Mouse (Mus musculus): ENCODE measurements around the gene Hsph1.

Gene Hsph1

GRCm38 (mm10) chr5:149636075-149636920 is at the start of gene Hsph1:
Gene Hsph1 (minus strand): TSS chr5:149636376.
- DNase-seq (ENCODE audit: low spot score in 2 of 2) = peak; percentile 99

GRCm38 (mm10) chr5:149680946-149681345 is 44.8 kb upstream of the Hsph1 start:
- DNase-seq (ENCODE audit: low spot score in 2 of 2) = no peak

GRCm38 (mm10) chr5:149679886-149680285 is 43.7 kb upstream of the Hsph1 start:
- DNase-seq (ENCODE audit: low spot score in 2 of 2) = no peak

GRCm38 (mm10) chr5:149679362-149679761 is 43.2 kb upstream of the Hsph1 start:
- no peak for DNase-seq (ENCODE audit: low spot score in 2 of 2)

- DNase-seq (ENCODE audit: low spot score in 2 of 2) = no peak
Observed at GRCm38 (mm10) chr5:149678990-149679348, 42.8 kb upstream of the Hsph1 start.

- DNase-seq (ENCODE audit: low spot score in 2 of 2) = peak; percentile 69 to 74
Observed at GRCm38 (mm10) chr5:149678100-149678989, 42.2 kb upstream of the Hsph1 start, which contains the start of gene B3glct. Gene B3glct (plus strand): TSS chr5:149678230.

GRCm38 (mm10) chr5:149677196-149677595 is 41.0 kb upstream of the Hsph1 start:
- no peak for DNase-seq (ENCODE audit: low spot score in 2 of 2)

GRCm38 (mm10) chr5:149663417-149663816 is 27.2 kb upstream of the Hsph1 start:
- DNase-seq (ENCODE audit: low spot score in 2 of 2) = no peak

GRCm38 (mm10) chr5:149662980-149663379 is 26.8 kb upstream of the Hsph1 start:
- DNase-seq (ENCODE audit: low spot score in 2 of 2) = no peak

GRCm38 (mm10) chr5:149661428-149661827 is 25.3 kb upstream of the Hsph1 start:
- DNase-seq (ENCODE audit: low spot score in 2 of 2) = no peak

GRCm38 (mm10) chr5:149659414-149659780 is 23.2 kb upstream of the Hsph1 start:
- no peak for DNase-seq (ENCODE audit: low spot score in 2 of 2)

GRCm38 (mm10) chr5:149658741-149659413 is 22.7 kb upstream of the Hsph1 start:
- no peak for DNase-seq (ENCODE audit: low spot score in 2 of 2)

- DNase-seq (ENCODE audit: low spot score in 2 of 2) = no peak
Observed at GRCm38 (mm10) chr5:149658022-149658421, 21.8 kb upstream of the Hsph1 start.

GRCm38 (mm10) chr5:149655636-149656035 is 19.5 kb upstream of the Hsph1 start:
- DNase-seq (ENCODE audit: low spot score in 2 of 2) = no peak

GRCm38 (mm10) chr5:149650179-149650553 is 14.0 kb upstream of the Hsph1 start:
- no peak for DNase-seq (ENCODE audit: low spot score in 2 of 2)

GRCm38 (mm10) chr5:149649499-149650178 is 13.5 kb upstream of the Hsph1 start:
- DNase-seq (ENCODE audit: low spot score in 2 of 2) = no peak

GRCm38 (mm10) chr5:149648895-149649406 is 12.8 kb upstream of the Hsph1 start:
- no peak for DNase-seq (ENCODE audit: low spot score in 2 of 2)

- no peak for DNase-seq (ENCODE audit: low spot score in 2 of 2)
Observed at GRCm38 (mm10) chr5:149648196-149648595, 12.0 kb upstream of the Hsph1 start.

- peak; percentile 54 to 58 for DNase-seq (ENCODE audit: low spot score in 2 of 2)
Observed at GRCm38 (mm10) chr5:149647367-149648115, 11.4 kb upstream of the Hsph1 start.

GRCm38 (mm10) chr5:149642783-149643509 is 6.8 kb upstream of the Hsph1 start:
- DNase-seq (ENCODE audit: low spot score in 2 of 2) = peak in 1 of 2 experiments; percentile 41
